Mouse (Mus musculus) ES-Bruce4 (cell line): ENCODE results near the gene Cacna1e.

Source experiments
- CTCF ChIP-seq: IDR thresholded peaks from one replicate; pipeline ENCODE4 v1.8.1; 2011; ENCODE audit warnings: low read depth, low read length
- POLR2A ChIP-seq: IDR thresholded peaks from one replicate; pipeline ENCODE4 v1.8.1; 2011; ENCODE audit warnings: low read length; ENCODE audit not compliant: insufficient read depth

DNA sequence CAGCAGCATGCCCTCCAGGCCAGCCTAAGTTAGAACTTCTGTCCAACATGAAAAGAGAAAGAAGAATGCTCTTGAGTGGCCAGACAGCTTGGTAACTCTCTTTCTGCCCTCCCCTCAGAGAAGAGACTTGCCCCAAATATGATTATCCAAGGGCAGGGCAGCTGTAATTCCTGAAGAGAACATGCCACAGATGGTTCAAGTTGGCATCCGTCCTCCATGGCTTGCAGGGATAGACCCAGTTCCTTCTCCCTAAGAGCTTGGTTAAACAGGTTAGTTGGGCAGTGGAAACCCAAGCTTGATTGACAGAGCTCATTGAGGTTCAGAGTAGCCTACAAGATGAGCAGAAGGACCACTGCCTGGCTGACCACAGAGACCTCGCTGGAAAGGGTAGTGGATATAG lies 85.5 kb downstream of the Cacna1e start:
- TF ChIP-seq CTCF (no peak), POLR2A (no peak)
